Mouse (Mus musculus): ENCODE data around the gene Gatd1.

DNA sequence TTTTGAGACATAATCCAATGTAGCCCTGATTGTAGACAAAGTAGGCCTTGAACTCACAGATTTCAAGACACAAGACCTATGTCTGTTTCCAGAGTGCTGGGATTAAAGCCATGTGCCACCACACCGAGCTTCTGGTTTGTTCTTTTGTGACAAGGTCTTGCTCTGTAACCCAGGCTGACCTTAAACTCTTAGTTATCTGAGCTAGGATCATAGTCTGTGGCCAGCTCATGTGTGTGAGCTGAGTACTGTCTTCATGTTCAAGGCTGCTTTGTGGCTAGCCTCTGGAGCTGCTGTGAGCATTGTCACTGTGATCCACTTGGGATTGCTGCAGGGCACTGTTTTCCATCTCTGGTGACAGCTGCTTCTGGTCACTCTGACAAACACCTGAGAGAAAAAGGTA is 18.6 kb downstream of the Gatd1 start:
- TF ChIP-seq CTCF (IDR thresholded peaks at IDR 0.05; ENCODE audit: insufficient read depth, low read depth, low read length), result no peak
- TF ChIP-seq POLR2A (IDR thresholded peaks at IDR 0.05; ENCODE audit: insufficient read depth, low read depth, low read length), result no peak

Data from olfactory bulb, adult 2 months (tissue).